Mouse (Mus musculus) liver, embryonic 13.5 days (tissue): ENCODE results near the gene Phldb2. TPM values are rescaled to one million over a fixed set of nuclear protein-coding genes. Genes with fewer than 3 reads are reported as not detected.

Source experiments
- ATAC-seq: fragments of 200-750 bp; cut with Nextera tagmentation; 2 replicates; pipeline ENCODE4 v1.8.0; 2017; ENCODE audit warnings: low read depth, mild to moderate bottlenecking, moderate number of reproducible peaks, moderate library complexity
- DNase-seq: peaks from one replicate; pipeline ENCODE4 v3.0.0; 2022
- H3K27ac ChIP-seq: fragments of 300-500 bp; sonication (generic); 2 replicates; pipeline ENCODE4 v1.5.1; 2015; ENCODE audit warnings: moderate library complexity, mild to moderate bottlenecking, inconsistent platforms
- H3K27me3 ChIP-seq: fragments of 300-500 bp; sonication (generic); 2 replicates; pipeline ENCODE4 v1.6.1; 2015; ENCODE audit warnings: mild to moderate bottlenecking, inconsistent platforms
- H3K36me3 ChIP-seq: fragments of 300-500 bp; sonication (generic); 2 replicates; pipeline ENCODE4 v1.6.1; 2015; ENCODE audit warnings: mild to moderate bottlenecking, inconsistent platforms
- H3K4me1 ChIP-seq: fragments of 300-500 bp; sonication (generic); replicated peaks from 2 replicates; pipeline ENCODE4 v1.6.1; 2015; ENCODE audit warnings: inconsistent platforms
- H3K4me2 ChIP-seq: fragments of 300-500 bp; sonication (generic); 2 replicates; pipeline ENCODE4 v1.6.1; 2015; ENCODE audit warnings: inconsistent platforms, mild to moderate bottlenecking, moderate library complexity
- H3K4me3 ChIP-seq: fragments of 300-500 bp; sonication (generic); replicated peaks from 2 replicates; pipeline ENCODE4 v1.5.1; 2015; ENCODE audit warnings: mild to moderate bottlenecking, inconsistent platforms
- H3K9ac ChIP-seq: fragments of 300-500 bp; sonication (generic); 2 replicates; pipeline ENCODE4 v1.6.1; 2015; ENCODE audit warnings: mild to moderate bottlenecking, inconsistent platforms
- H3K9me3 ChIP-seq: fragments of 300-500 bp; sonication (generic); replicated peaks from 2 replicates; pipeline ENCODE4 v1.6.1; 2016; ENCODE audit warnings: inconsistent platforms
- WGBS: fragments of 180-500 bp; shearing (Covaris S2); methylation state at CpG from one replicate; pipeline ENCODE4 v1.1.7; 2015; ENCODE audit not compliant: insufficient replicate concordance; 5-methylcytosine and 5-hydroxymethylcytosine counted together
- polyA plus RNA-seq: library from polyadenylated mRNA; unstranded; fragments of >200 nt; fragmentation: Nextera tagmentation; extraction: Ambion mirVana; gene quantifications from 2 replicates; pipeline ENCODE4 v1.2.1, GENCODE M21; 2015

Phldb2 gene
- polyA plus RNA-seq, 1 experiment from 2014 or later = 12.9 TPM

- peak; percentile 18; the same call in 1 of the 2 replicates for ATAC-seq
- Histone ChIP-seq H3K4me3 (no peak overlapping the region), H3K9ac (no peak overlapping the region), H3K36me3 (no peaks in the 10 kb centered on the region), H3K27ac (no peak overlapping the region), H3K4me2 (no peak overlapping the region), H3K27me3 (no peaks in the 10 kb centered on the region), H3K4me1 (no peaks in the 10 kb centered on the region), H3K9me3 (no peaks in the 10 kb centered on the region)
- 51% methylated on average over 12 of the region's 12 CpGs for WGBS
- no peak for DNase-seq
Observed at GRCm38 (mm10) chr16:45757421-45758078, 195.8 kb downstream of the Phldb2 start.

DNA sequence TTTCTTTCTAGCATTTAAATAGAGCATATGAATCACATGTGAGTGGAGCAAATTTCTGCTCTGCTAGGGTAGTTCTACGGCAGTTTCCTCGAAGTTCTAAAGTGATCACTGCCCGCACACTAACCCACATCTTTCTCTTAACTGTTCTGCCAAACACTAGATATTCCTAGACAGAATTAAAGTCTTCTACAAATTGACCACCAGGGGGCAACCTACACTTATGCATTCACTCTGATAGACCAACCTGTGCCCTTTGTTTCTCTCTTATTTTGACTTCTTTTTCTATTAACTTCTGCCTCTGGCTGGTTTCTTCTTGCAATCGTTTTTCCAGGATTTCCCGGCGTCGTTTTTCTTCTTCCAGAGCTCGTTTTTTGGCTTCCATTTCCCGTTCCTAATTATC lies 196.5 kb downstream of the Phldb2 start:
- H3K9ac ChIP-seq = no peak overlapping the region
- no peak overlapping the region for H3K4me2 ChIP-seq
- H3K9me3 ChIP-seq = no peaks in the 10 kb centered on the region
- no peaks in the 10 kb centered on the region for H3K36me3 ChIP-seq
- WGBS = 16% methylated on average over 9 of the region's 9 CpGs
- DNase-seq (no peak), ATAC-seq (no peak)
- no peaks in the 10 kb centered on the region for H3K4me1 ChIP-seq
- no peak overlapping the region for H3K27ac ChIP-seq
- no peak overlapping the region for H3K4me3 ChIP-seq
- H3K27me3 ChIP-seq = no peaks in the 10 kb centered on the region

DNA sequence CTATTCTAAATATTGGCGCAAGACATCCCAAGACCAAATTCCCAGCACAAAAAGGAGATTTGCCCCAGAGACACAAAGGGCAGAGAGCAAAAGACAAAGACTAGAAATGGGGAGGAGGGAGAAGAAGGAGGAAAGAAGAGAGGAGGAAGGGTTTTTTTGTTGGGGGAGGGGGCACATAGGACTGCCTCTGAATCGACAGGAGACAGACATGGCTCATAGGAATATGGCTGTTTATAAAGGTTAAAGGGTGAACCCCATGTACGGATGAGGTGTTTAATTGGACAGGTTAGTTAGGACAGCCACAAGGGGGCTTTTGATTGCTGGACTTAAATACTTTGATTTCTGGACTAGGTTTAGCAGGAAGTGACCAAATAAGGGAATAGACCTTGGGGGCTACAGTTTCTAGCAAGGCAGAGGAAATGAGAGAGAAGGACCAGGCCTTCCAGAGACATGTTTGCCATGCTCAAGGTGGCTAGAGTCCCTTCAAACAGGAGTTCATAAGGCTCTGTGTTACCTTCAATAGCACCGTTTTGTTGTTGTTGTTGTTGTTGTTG lies 209.7 kb downstream of the Phldb2 start:
- peak overlapping the region; percentile 70 for H3K4me2 ChIP-seq
- WGBS = 80% methylated on average over 4 of the region's 4 CpGs
- H3K4me3 ChIP-seq = no peak overlapping the region

DNA sequence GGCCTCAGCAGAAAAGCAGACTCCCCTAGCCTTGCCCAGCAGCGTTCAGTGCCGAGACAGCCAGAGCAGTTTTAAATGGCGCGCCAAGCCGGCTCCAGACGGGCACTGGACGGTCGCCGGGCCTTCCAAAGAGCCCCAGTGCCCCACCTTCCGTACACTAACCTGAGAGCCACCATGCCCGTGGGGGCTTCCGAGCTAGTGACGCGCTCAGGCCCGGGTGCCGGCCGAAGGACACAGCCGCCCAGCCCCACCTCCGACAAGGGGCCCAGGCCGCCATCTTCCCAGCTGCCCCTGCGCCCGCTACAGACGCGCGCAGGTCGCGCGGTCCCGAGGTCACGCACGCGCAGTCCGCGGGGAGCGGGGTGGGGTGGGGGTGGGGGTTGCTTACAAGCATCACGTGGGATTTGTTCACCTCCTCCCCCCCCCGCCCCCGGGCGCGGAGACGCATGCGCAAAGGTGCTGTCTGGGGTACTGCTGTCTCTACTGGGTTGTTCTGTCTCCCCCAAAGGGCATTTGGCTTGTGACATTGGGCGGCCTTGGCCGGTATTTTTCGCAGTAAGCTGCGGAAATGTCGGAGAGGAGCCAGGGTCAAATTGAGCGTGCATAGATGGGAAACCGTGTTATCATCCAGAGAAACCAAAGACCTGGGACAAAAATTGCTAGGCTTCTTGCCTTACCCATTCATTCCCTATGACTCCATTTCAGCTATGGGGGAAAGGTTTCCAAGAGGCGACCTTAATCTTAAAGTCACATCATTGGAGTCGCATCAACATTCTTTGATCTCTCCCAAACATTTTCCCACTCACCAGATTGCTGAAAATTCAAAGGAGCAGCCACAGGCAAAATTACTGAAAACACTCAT lies 210.6 kb downstream of the Phldb2 start, which contains the start of gene Abhd10:
Gene Abhd10, minus strand, starts transcription at position 341 of the 862 bp plus-strand sequence.
- Histone ChIP-seq H3K9me3 (no peaks in the 10 kb centered on the region), H3K27ac (peak within 1 kb of the TSS; percentile 84), H3K27me3 (no peaks in the 10 kb centered on the region), H3K4me1 (peaks cover 17% of the 10 kb centered on the region), H3K9ac (peak within 1 kb of the TSS; percentile 90), H3K4me3 (peak within 1 kb of the TSS; percentile 86), H3K4me2 (peak within 1 kb of the TSS; percentile 70), H3K36me3 (peaks cover 11% of the 10 kb centered on the region; the same call in 1 of the 2 replicates)
- WGBS = under 1% methylated on average over 40 of the region's 51 CpGs
- ATAC-seq = peak; percentile 99
- DNase-seq = peak; percentile 80

More for the DNA sequence above, 209.7 kb downstream of the Phldb2 start:
- Histone ChIP-seq H3K4me1 (peaks cover 17% of the 10 kb centered on the region), H3K9ac (no peak overlapping the region), H3K27me3 (no peaks in the 10 kb centered on the region), H3K27ac (no peak overlapping the region), H3K9me3 (no peaks in the 10 kb centered on the region), H3K36me3 (peaks cover 5% of the 10 kb centered on the region; the same call in 1 of the 2 replicates)
- ATAC-seq (no peak), DNase-seq (no peak)

DNA sequence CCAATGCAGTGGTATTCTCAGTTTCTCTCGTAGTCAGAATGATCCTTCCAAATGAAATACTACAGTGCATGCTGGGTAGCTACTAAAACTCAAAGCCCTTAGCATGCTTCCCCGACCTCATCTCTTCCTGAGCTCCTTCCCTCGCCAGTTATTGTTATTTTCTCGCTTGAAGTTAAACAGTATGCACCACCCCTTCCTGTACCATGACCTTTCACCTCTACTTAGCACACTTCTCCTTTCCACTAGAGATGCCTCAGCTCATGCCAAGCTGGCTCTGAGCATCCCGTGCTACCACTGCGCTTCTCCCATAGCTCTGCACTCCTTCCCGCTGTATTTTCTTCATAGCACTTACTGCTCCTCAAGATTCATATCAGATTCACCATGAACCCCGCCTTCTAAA lies 215.5 kb downstream of the Phldb2 start:
- peaks cover 52% of the 10 kb centered on the region for H3K36me3 ChIP-seq
- no peak overlapping the region for H3K9ac ChIP-seq
- no peak overlapping the region for H3K4me2 ChIP-seq
- ATAC-seq (no peak), DNase-seq (no peak)
- no peaks in the 10 kb centered on the region for H3K27me3 ChIP-seq
- no peaks in the 10 kb centered on the region for H3K9me3 ChIP-seq
- H3K27ac ChIP-seq = no peak overlapping the region
- no peak overlapping the region for H3K4me3 ChIP-seq
- WGBS = 74% methylated on average over 8 of the region's 8 CpGs
- H3K4me1 ChIP-seq = peaks cover 9% of the 10 kb centered on the region

- ATAC-seq = no peak
- Histone ChIP-seq H3K27me3 (no peaks in the 10 kb centered on the region), H3K27ac (no peak overlapping the region), H3K4me3 (no peak overlapping the region), H3K36me3 (peaks cover 56% of the 10 kb centered on the region), H3K4me1 (peaks cover 9% of the 10 kb centered on the region), H3K9me3 (no peaks in the 10 kb centered on the region), H3K4me2 (no peak overlapping the region), H3K9ac (no peak overlapping the region)
- WGBS = 58% methylated on average over 3 of the region's 3 CpGs
- DNase-seq = no peak
Observed at GRCm38 (mm10) chr16:45736724-45737123, 216.7 kb downstream of the Phldb2 start.

DNA sequence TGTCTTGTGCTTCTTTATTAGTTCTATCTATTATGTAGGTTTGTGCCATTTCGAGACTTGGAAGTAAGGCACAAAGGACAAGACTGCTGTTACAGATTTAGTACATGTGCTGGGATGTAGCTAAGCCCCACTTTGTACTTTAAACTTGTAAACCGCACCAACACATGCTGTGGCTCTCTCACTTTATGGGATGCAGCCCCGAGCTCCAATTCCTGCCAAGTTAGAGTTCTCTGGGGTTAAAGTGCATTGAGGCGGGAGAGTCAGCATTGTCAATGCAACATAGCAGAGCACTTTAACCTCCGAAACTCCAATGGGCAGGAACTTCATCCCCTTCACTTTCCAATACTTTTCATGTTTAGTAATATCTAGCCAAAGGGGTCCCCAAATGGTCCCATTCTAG lies 224.2 kb downstream of the Phldb2 start:
- no peaks in the 10 kb centered on the region for H3K9me3 ChIP-seq
- H3K27me3 ChIP-seq = peaks cover 13% of the 10 kb centered on the region
- DNase-seq (no peak), ATAC-seq (no peak)
- H3K9ac ChIP-seq = no peak overlapping the region
- no peak overlapping the region for H3K27ac ChIP-seq
- no peak overlapping the region for H3K4me2 ChIP-seq
- peaks cover 36% of the 10 kb centered on the region for H3K36me3 ChIP-seq
- no peak overlapping the region for H3K4me3 ChIP-seq
- WGBS = 75% methylated on average over 5 of the region's 5 CpGs
- H3K4me1 ChIP-seq = peaks cover 6% of the 10 kb centered on the region

DNA sequence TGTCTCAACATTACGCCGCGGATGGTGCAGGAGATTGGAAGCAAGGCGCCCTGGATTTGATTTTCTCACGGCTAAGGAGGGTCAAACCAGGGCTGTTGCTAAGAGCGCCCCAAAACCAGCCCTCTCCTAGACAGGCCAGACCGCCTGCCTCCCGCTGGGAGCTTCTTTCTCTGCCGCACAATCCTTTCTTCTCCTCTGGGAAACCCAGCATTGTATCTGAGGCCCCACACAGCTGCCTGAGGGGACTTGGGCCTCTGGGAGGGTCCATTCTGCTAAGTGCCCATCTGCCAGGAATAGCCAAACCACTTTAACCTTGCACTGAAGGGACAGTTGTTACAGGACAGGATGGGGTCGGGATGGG lies 228.7 kb downstream of the Phldb2 start:
- ATAC-seq = no peak

DNA sequence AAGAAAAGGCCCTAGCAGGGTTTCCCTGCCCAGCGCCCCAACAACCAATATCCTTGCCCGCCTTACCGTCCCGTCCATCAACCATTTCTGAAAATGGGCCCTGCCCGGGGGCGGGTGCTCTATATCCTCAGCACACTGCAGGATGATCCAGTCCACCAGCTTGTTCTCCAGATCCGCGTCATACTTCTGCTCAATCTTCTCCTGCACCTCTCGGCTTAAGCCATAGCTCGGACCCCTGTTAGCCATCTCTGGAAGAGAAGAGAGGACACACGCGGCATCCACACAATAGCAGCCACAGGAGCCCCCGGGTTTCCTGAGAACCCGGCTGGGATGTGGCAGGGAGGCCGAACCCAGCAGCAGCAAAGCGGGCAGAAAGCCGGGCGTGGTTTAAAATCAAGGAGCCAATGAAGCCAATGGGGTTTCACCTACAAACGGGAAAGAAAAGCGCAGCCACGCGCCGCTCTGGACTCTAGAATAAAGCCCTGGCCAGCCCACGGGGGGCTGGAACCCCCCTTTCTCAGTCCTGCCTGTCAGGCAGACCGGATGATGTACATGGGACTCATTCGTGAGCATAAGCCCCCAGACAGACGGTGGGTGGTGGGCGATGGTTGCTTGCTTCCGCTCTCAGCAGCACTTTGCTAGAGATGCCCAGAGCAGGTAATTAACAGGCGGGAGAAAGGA lies 229.2 kb downstream of the Phldb2 start, which contains the start of gene Tagln3:
Gene Tagln3, minus strand, starts transcription at position 548 of the 681 bp plus-strand sequence.
- peaks cover 10% of the 10 kb centered on the region for H3K4me1 ChIP-seq
- H3K4me2 ChIP-seq = peak within 1 kb of the TSS; percentile 65
- DNase-seq (no peak), ATAC-seq (no peak)
- peaks cover 7% of the 10 kb centered on the region; the same call in 1 of the 2 replicates for H3K36me3 ChIP-seq
- 6% methylated on average over 30 of the region's 30 CpGs for WGBS
- peaks cover 25% of the 10 kb centered on the region for H3K27me3 ChIP-seq
- no peaks in the 10 kb centered on the region for H3K9me3 ChIP-seq
- peak within 1 kb of the TSS; percentile 39 for H3K9ac ChIP-seq
- no peak within 1 kb of the TSS for H3K27ac ChIP-seq
- peak within 1 kb of the TSS; percentile 47 for H3K4me3 ChIP-seq

More for the DNA sequence above, 228.7 kb downstream of the Phldb2 start:
- Histone ChIP-seq H3K9ac (peak overlapping the region; percentile 39; the same call in 1 of the 2 replicates), H3K4me2 (peak overlapping the region; percentile 65), H3K27me3 (peaks cover 25% of the 10 kb centered on the region), H3K4me1 (peaks cover 10% of the 10 kb centered on the region), H3K36me3 (peaks cover 10% of the 10 kb centered on the region), H3K27ac (no peak overlapping the region), H3K9me3 (no peaks in the 10 kb centered on the region), H3K4me3 (peak overlapping the region; percentile 47)
- DNase-seq = no peak
- 8% methylated on average over 10 of the region's 10 CpGs for WGBS

DNA sequence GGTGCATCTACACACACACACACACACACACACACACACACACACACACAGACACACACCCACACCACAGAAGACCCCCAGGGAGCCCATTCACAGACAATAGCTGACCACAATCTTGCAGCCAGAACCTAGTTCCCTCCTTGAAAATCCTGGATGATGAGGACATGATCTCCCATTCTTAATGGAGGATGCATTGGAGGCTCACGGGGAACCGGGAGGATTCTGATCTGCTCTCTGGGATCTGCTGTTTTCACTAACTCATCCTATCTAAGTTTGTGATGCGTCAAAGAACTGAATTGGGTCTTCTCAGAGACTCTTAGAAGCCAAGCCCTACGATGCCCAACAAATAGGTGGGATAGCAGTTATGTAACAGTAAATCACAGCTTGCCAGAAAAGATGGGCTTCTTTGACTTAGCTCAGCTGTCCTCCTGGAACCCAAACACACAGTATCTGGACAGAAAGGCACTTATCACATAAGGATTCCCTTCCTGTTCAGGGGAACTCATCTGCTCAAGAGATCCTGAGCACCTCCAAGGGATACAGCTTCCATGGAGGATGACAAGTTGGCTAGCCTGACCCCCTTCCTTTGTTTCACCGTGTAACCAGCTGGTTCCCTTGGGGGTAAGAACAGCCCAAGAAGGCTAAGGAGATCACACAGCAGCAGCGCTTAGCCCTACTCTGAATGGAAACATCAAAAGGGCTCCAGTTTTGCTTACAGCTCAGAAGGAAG lies 230.1 kb downstream of the Phldb2 start:
- no peak for ATAC-seq
- DNase-seq = no peak
- Histone ChIP-seq H3K36me3 (peaks cover 1% of the 10 kb centered on the region; the same call in 1 of the 2 replicates), H3K4me1 (peaks cover 10% of the 10 kb centered on the region), H3K27ac (no peak overlapping the region), H3K4me3 (no peak overlapping the region; the same call in 1 of the 2 replicates), H3K4me2 (0 out of 2 replicates have a peak overlapping the region, but pooled peaks have one; percentile 65), H3K9ac (no peak overlapping the region), H3K27me3 (peaks cover 25% of the 10 kb centered on the region), H3K9me3 (no peaks in the 10 kb centered on the region)
- 54% methylated on average over 6 of the region's 6 CpGs for WGBS
